Mouse (Mus musculus) heart, embryonic 15.5 days (tissue): ENCODE measurements around the gene Celsr1. TPM values are rescaled to one million over a fixed set of nuclear protein-coding genes. Genes with fewer than 3 reads are reported as not detected.
A peak's percentile ranks its signal among the peaks of the same experiment; 100 is the strongest.
"Not testable (repeated sequence)": the region's sequence is repeated elsewhere in the genome, so short reads cannot be mapped to it uniquely, and the experiment has no call there.

Source experiments
- ATAC-seq: fragments of 200-750 bp; cut with Nextera tagmentation; replicated peaks from 2 replicates; pipeline ENCODE4 v1.8.0; 2017; ENCODE audit warnings: low read depth, moderate TSS enrichment; ENCODE audit not compliant: insufficient number of reproducible peaks, insufficient read depth, low FRiP score
- H3K27ac ChIP-seq: fragments of 300-500 bp; sonication (generic); 2 replicates; pipeline ENCODE4 v1.5.1; 2015; ENCODE audit warnings: mild to moderate bottlenecking, inconsistent platforms
- H3K27me3 ChIP-seq: fragments of 300-500 bp; sonication (generic); 2 replicates; pipeline ENCODE4 v1.6.1; 2015; ENCODE audit warnings: inconsistent platforms
- H3K36me3 ChIP-seq: fragments of 300-500 bp; sonication (generic); 2 replicates; pipeline ENCODE4 v1.6.1; 2015; ENCODE audit warnings: mild to moderate bottlenecking, inconsistent platforms
- H3K4me1 ChIP-seq: fragments of 300-500 bp; sonication (generic); replicated peaks from 2 replicates; pipeline ENCODE4 v1.6.1; 2015; ENCODE audit warnings: inconsistent platforms
- H3K4me2 ChIP-seq: fragments of 300-500 bp; sonication (generic); 2 replicates; pipeline ENCODE4 v1.6.1; 2015; ENCODE audit warnings: inconsistent platforms, mild to moderate bottlenecking, moderate library complexity
- H3K4me3 ChIP-seq: fragments of 300-500 bp; sonication (generic); 2 replicates; pipeline ENCODE4 v1.5.1; 2015; ENCODE audit warnings: mild to moderate bottlenecking, inconsistent platforms
- H3K9ac ChIP-seq: fragments of 300-500 bp; sonication (generic); 2 replicates; pipeline ENCODE4 v1.6.1; 2015; ENCODE audit warnings: mild to moderate bottlenecking, inconsistent platforms
- H3K9me3 ChIP-seq: fragments of 300-500 bp; sonication (generic); replicated peaks from 2 replicates; pipeline ENCODE4 v1.6.1; 2016; ENCODE audit warnings: inconsistent platforms
- WGBS: fragments of 180-500 bp; shearing (Covaris S2); methylation state at CpG from one replicate; pipeline ENCODE4 v1.1.7; 2015; ENCODE audit warnings: mixed read lengths; 5-methylcytosine and 5-hydroxymethylcytosine counted together
- polyA plus RNA-seq: library from polyadenylated mRNA; unstranded; fragments of >200 nt; fragmentation: Nextera tagmentation; extraction: Ambion mirVana; gene quantifications from 2 replicates; pipeline ENCODE4 v1.2.1, GENCODE M21; 2015

Celsr1 gene
- polyA plus RNA-seq, 1 experiment from 2014 or later = 1.1 TPM

- 79% methylated on average over 4 of the region's 4 CpGs for WGBS
- no peak overlapping the region for H3K9ac ChIP-seq
- H3K36me3 ChIP-seq = peaks cover 60% of the 10 kb centered on the region
- no peaks in the 10 kb centered on the region for H3K27me3 ChIP-seq
- no peak overlapping the region for H3K4me2 ChIP-seq
- H3K27ac ChIP-seq = no peak overlapping the region
- H3K9me3 ChIP-seq = no peaks in the 10 kb centered on the region
- no peak for ATAC-seq
- peaks cover 13% of the 10 kb centered on the region for H3K4me1 ChIP-seq
- no peak overlapping the region for H3K4me3 ChIP-seq
Observed at GRCm38 (mm10) chr15:85889235-85889634, 144.3 kb downstream of the Celsr1 start.

- H3K4me3 ChIP-seq = no peak overlapping the region
- H3K9me3 ChIP-seq = no peaks in the 10 kb centered on the region
- no peak overlapping the region for H3K9ac ChIP-seq
- H3K4me2 ChIP-seq = no peak overlapping the region
- ATAC-seq = no peak
- no peaks in the 10 kb centered on the region for H3K27me3 ChIP-seq
- H3K36me3 ChIP-seq = peaks cover 44% of the 10 kb centered on the region
- 78% methylated on average over 5 of the region's 5 CpGs for WGBS
- H3K4me1 ChIP-seq = no peaks in the 10 kb centered on the region
- no peak overlapping the region for H3K27ac ChIP-seq
Observed at GRCm38 (mm10) chr15:85885606-85886005, 148.0 kb downstream of the Celsr1 start.

- no peaks in the 10 kb centered on the region for H3K9me3 ChIP-seq
- peaks cover 19% of the 10 kb centered on the region for H3K4me1 ChIP-seq
- H3K9ac ChIP-seq = peak overlapping the region; percentile 89
- H3K4me3 ChIP-seq = peak overlapping the region; percentile 92
- peak overlapping the region; percentile 95 for H3K27ac ChIP-seq
- H3K27me3 ChIP-seq = no peaks in the 10 kb centered on the region
- WGBS = under 1% methylated on average over 18 of the region's 18 CpGs
- ATAC-seq = no peak
- peak overlapping the region; percentile 80 for H3K4me2 ChIP-seq
- H3K36me3 ChIP-seq = peaks cover 34% of the 10 kb centered on the region
Observed at GRCm38 (mm10) chr15:85879498-85879895, 154.1 kb downstream of the Celsr1 start.

- WGBS = under 1% methylated on average over 42 of the region's 50 CpGs
- peak within 1 kb of the TSS; percentile 92 for H3K4me3 ChIP-seq
- peaks cover 35% of the 10 kb centered on the region for H3K36me3 ChIP-seq
- H3K9ac ChIP-seq = peak within 1 kb of the TSS; percentile 89
- peak; percentile 97 for ATAC-seq
- peaks cover 19% of the 10 kb centered on the region for H3K4me1 ChIP-seq
- H3K4me2 ChIP-seq = peak within 1 kb of the TSS; percentile 80
- no peaks in the 10 kb centered on the region for H3K27me3 ChIP-seq
- H3K27ac ChIP-seq = peak within 1 kb of the TSS; percentile 95
- no peaks in the 10 kb centered on the region for H3K9me3 ChIP-seq
Observed at GRCm38 (mm10) chr15:85878848-85879497, 154.6 kb downstream of the Celsr1 start, which contains the start of gene Trmu. Trmu (plus strand) TSS chr15:85879312.

GRCm38 (mm10) chr15:85877336-85877735 is 156.2 kb downstream of the Celsr1 start:
- H3K9me3 ChIP-seq = no peaks in the 10 kb centered on the region
- H3K4me1 ChIP-seq = peaks cover 19% of the 10 kb centered on the region
- ATAC-seq = no peak
- peaks cover 36% of the 10 kb centered on the region for H3K36me3 ChIP-seq
- no peak overlapping the region for H3K4me3 ChIP-seq
- no peaks in the 10 kb centered on the region for H3K27me3 ChIP-seq
- H3K27ac ChIP-seq = no peak overlapping the region
- no peak overlapping the region for H3K9ac ChIP-seq
- H3K4me2 ChIP-seq = no peak overlapping the region
- 90% methylated on average over 7 of the region's 7 CpGs for WGBS

- Histone ChIP-seq H3K4me2 (no peak overlapping the region), H3K27me3 (no peaks in the 10 kb centered on the region), H3K9ac (no peak overlapping the region), H3K4me3 (no peak overlapping the region), H3K27ac (no peak overlapping the region), H3K9me3 (no peaks in the 10 kb centered on the region), H3K4me1 (no peaks in the 10 kb centered on the region), H3K36me3 (peaks cover 84% of the 10 kb centered on the region)
- 48% methylated on average over 6 of the region's 6 CpGs for WGBS
- ATAC-seq = no peak
Observed at GRCm38 (mm10) chr15:85867696-85868095, 165.9 kb downstream of the Celsr1 start.

- ATAC-seq, H3K27ac ChIP-seq, H3K4me2 ChIP-seq, H3K4me3 ChIP-seq, H3K9me3 ChIP-seq, H3K4me1 ChIP-seq, H3K27me3 ChIP-seq, H3K9ac ChIP-seq: not testable (repeated sequence)
- peaks cover 77% of the 10 kb centered on the region for H3K36me3 ChIP-seq
- 93% methylated on average over 7 of the region's 7 CpGs for WGBS
Observed at GRCm38 (mm10) chr15:85865913-85866312, 167.7 kb downstream of the Celsr1 start.

- peaks cover 26% of the 10 kb centered on the region for H3K36me3 ChIP-seq
- peak within 1 kb of the TSS; percentile 83 for H3K4me2 ChIP-seq
- peak within 1 kb of the TSS; percentile 73 for H3K4me3 ChIP-seq
- WGBS = under 1% methylated on average over 42 of the region's 42 CpGs
- H3K9me3 ChIP-seq = no peaks in the 10 kb centered on the region
- peak within 1 kb of the TSS; percentile 72 for H3K9ac ChIP-seq
- ATAC-seq = peak; percentile 96
- H3K27ac ChIP-seq = peak within 1 kb of the TSS; percentile 68
- peaks cover 24% of the 10 kb centered on the region for H3K4me1 ChIP-seq
- no peaks in the 10 kb centered on the region for H3K27me3 ChIP-seq
Observed at GRCm38 (mm10) chr15:85859490-85860031, 174.0 kb downstream of the Celsr1 start, which contains the start of gene Gtse1. Gtse1 (plus strand) TSS chr15:85859745.

- H3K9ac ChIP-seq = peak overlapping the region; percentile 72
- 13% methylated on average over 15 of the region's 15 CpGs for WGBS
- no peaks in the 10 kb centered on the region for H3K27me3 ChIP-seq
- peaks cover 24% of the 10 kb centered on the region for H3K4me1 ChIP-seq
- peak overlapping the region; percentile 68 for H3K27ac ChIP-seq
- H3K4me2 ChIP-seq = peak overlapping the region; percentile 83
- peak; percentile 38 for ATAC-seq
- H3K36me3 ChIP-seq = peaks cover 21% of the 10 kb centered on the region; the same call in 1 of the 2 replicates
- H3K9me3 ChIP-seq = no peaks in the 10 kb centered on the region
- peak overlapping the region; percentile 73 for H3K4me3 ChIP-seq
Observed at GRCm38 (mm10) chr15:85858980-85859489, 174.5 kb downstream of the Celsr1 start.

GRCm38 (mm10) chr15:85851656-85852392 is 181.8 kb downstream of the Celsr1 start:
- no peaks in the 10 kb centered on the region for H3K4me1 ChIP-seq
- H3K9ac ChIP-seq = no peak overlapping the region
- WGBS = 69% methylated on average over 12 of the region's 12 CpGs
- no peaks in the 10 kb centered on the region for H3K9me3 ChIP-seq
- ATAC-seq = no peak
- no peaks in the 10 kb centered on the region for H3K36me3 ChIP-seq
- no peak overlapping the region for H3K27ac ChIP-seq
- H3K4me2 ChIP-seq = no peak overlapping the region
- no peaks in the 10 kb centered on the region for H3K27me3 ChIP-seq
- H3K4me3 ChIP-seq = no peak overlapping the region
